Mouse (Mus musculus) small intestine, adult 2 months (tissue): Measurements from ENCODE around the gene Tomm6. TPM values are rescaled to one million over a fixed set of nuclear protein-coding genes. Genes with fewer than 3 reads are reported as not detected.

Experiments used
- H3K27ac ChIP-seq: fragments of 200-500 bp; 2 replicates; pipeline ENCODE4 v1.5.1; 2012; ENCODE audit warnings: low read depth, low read length, control low read depth, inconsistent platforms; ENCODE audit not compliant: insufficient read depth
- H3K27me3 ChIP-seq: fragments of 200-500 bp; 2 replicates; pipeline ENCODE4 v1.6.1; 2012; ENCODE audit warnings: mild to moderate bottlenecking, moderate library complexity, low read length, inconsistent platforms; ENCODE audit not compliant: control insufficient read depth, insufficient read depth
- H3K36me3 ChIP-seq: fragments of 200-500 bp; 2 replicates; pipeline ENCODE4 v1.6.1; 2012; ENCODE audit warnings: mild to moderate bottlenecking, low read length, control low read depth, inconsistent platforms; ENCODE audit not compliant: control insufficient read depth, insufficient read depth
- H3K4me1 ChIP-seq: fragments of 200-500 bp; 2 replicates; pipeline ENCODE4 v1.6.1; 2012; ENCODE audit warnings: low read length, inconsistent platforms, mixed read lengths; ENCODE audit not compliant: control insufficient read depth, insufficient read depth, insufficient read length
- H3K4me3 ChIP-seq: fragments of 200-500 bp; 2 replicates; pipeline ENCODE4 v1.5.1; 2012; ENCODE audit warnings: low read depth, mild to moderate bottlenecking, control low read depth, inconsistent platforms, low read length, moderate library complexity
- CTCF ChIP-seq: fragments of 200-500 bp; IDR thresholded peaks from 2 replicates; pipeline ENCODE4 v1.5.1; 2012; ENCODE audit warnings: low read depth, mild to moderate bottlenecking, control low read depth, inconsistent platforms, low read length, moderate library complexity, mixed read lengths; ENCODE audit not compliant: insufficient replicate concordance, insufficient read length; ENCODE audit errors: extremely low read depth
- POLR2A ChIP-seq: fragments of 200-500 bp; IDR thresholded peaks from 2 replicates; pipeline ENCODE4 v1.6.1; 2012; ENCODE audit warnings: low read depth, mild to moderate bottlenecking, control low read depth, inconsistent platforms, low read length, moderate library complexity
- WGBS: fragments of 180-500 bp; shearing (Covaris S2); methylation state at CpG from one replicate; pipeline ENCODE4 v1.1.7; 2018; 5-methylcytosine and 5-hydroxymethylcytosine counted together
- polyA plus RNA-seq: library from polyadenylated mRNA; depleted of rRNA; stranded (reverse); fragments of >200 nt; gene quantifications from 2 replicates; pipeline ENCODE4 v1.2.3, GENCODE M21; 2012

Gene Tomm6
- polyA plus RNA-seq, 1 experiment = 59.0 TPM

DNA sequence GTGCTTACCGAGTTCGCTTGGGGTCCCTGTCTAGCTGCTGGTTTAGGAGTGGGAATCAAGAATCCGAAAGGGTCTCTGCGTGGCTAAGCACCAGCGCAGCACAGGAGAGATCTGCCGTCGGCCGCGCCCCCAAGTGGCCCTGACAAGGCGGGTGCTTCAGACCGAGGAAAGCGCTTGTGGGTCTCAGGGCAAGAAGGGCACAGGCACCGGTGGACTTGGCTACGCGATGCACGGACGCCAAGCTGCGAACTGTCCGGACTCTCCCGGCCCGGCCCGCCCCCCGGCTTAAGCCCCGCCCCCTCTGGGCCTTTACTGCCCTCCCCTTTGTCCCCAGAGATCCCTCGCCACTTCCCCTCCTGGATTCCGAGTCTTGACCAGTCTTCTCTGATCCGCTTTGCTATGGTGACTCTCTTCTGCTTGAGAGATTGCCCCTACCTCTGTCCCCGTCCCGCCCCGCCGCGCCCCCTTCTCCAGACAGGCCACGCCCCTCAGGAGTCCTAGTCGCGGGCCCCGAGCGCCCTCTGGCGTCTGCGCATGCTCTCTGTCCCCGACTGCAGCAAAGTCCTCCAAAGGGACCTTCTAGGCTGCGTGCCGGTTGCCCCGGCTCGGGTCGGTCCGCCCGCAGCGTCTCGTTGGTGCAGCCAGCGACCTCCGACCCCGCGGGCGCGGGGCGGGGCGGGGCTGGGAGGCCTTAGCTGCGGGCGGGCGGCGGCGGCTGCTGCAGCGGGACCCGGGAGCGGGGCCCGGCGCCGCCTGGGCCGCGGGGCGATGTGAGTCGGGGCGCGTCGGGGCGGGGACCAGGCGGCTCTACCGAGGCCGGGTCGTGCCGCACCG is 6.5 kb upstream of the Tomm6 start, which contains the start of gene Prickle4:
Gene Prickle4 (minus strand): TSS at position 234 of the 834 bp plus-strand sequence.
- H3K36me3 ChIP-seq = peaks cover 2% of the 10 kb centered on the region; the same call in 1 of the 2 replicates
- H3K4me1 ChIP-seq = peaks cover 2% of the 10 kb centered on the region; the same call in 1 of the 2 replicates
- 1% methylated on average over 82 of the region's 82 CpGs for WGBS
- peak within 1 kb of the TSS; percentile 86 for H3K4me3 ChIP-seq
- H3K27me3 ChIP-seq = no peaks in the 10 kb centered on the region
- no peak for TF ChIP-seq POLR2A
- peak; percentile 64 for TF ChIP-seq CTCF
- no peak within 1 kb of the TSS for H3K27ac ChIP-seq

GRCm38 (mm10) chr17:47694442-47694502 is 6.1 kb upstream of the Tomm6 start, which contains the start of gene Gm21981:
Gm21981 (minus strand) TSS chr17:47694455.
- Histone ChIP-seq H3K36me3 (no peaks in the 10 kb centered on the region), H3K27ac (no peak within 1 kb of the TSS), H3K27me3 (no peaks in the 10 kb centered on the region), H3K4me3 (peak within 1 kb of the TSS; percentile 86), H3K4me1 (peaks cover 2% of the 10 kb centered on the region)
- no peak for TF ChIP-seq CTCF
- no peak for TF ChIP-seq POLR2A
- 3% methylated on average over 3 of the region's 3 CpGs for WGBS

- H3K27ac ChIP-seq = no peak overlapping the region
- WGBS = 62% methylated on average over 13 of the region's 13 CpGs
- H3K27me3 ChIP-seq = no peaks in the 10 kb centered on the region
Observed at GRCm38 (mm10) chr17:47693671-47694441, 5.7 kb upstream of the Tomm6 start.

DNA sequence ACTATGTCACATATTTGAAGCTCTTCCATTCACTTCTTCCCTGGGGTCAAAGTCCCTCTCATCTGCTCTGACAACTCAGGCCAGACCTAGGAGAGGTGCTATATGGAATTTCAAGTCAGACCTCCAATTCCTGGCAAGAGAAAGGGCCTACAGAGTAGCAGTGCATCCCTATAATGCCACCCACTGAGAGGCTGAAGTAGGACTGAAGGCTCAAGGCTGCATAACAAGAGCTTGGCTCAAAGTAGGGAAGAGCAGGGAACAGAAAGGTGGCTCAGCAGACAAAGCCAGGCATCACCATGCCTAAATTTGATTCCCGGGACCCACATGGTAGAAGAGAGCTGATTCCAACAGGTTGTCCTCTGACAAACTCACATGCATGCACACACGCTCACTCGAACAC is 3.5 kb upstream of the Tomm6 start:
- WGBS = 98% methylated on average over 3 of the region's 3 CpGs
- no peak overlapping the region for H3K4me3 ChIP-seq
- H3K27me3 ChIP-seq = no peaks in the 10 kb centered on the region
- TF ChIP-seq CTCF (no peak), POLR2A (no peak)
- no peaks in the 10 kb centered on the region for H3K36me3 ChIP-seq
- no peak overlapping the region for H3K27ac ChIP-seq
- peaks cover 7% of the 10 kb centered on the region for H3K4me1 ChIP-seq

More at GRCm38 (mm10) chr17:47693671-47694441, 5.7 kb upstream of the Tomm6 start:
- peaks cover 4% of the 10 kb centered on the region for H3K4me1 ChIP-seq
- H3K4me3 ChIP-seq = peak overlapping the region; percentile 86
- H3K36me3 ChIP-seq = no peaks in the 10 kb centered on the region
- TF ChIP-seq POLR2A = no peak
- TF ChIP-seq CTCF = no peak

GRCm38 (mm10) chr17:47689894-47690293 is 1.7 kb upstream of the Tomm6 start:
- H3K4me1 ChIP-seq = peaks cover 7% of the 10 kb centered on the region
- 80% methylated on average over 8 of the region's 8 CpGs for WGBS

DNA sequence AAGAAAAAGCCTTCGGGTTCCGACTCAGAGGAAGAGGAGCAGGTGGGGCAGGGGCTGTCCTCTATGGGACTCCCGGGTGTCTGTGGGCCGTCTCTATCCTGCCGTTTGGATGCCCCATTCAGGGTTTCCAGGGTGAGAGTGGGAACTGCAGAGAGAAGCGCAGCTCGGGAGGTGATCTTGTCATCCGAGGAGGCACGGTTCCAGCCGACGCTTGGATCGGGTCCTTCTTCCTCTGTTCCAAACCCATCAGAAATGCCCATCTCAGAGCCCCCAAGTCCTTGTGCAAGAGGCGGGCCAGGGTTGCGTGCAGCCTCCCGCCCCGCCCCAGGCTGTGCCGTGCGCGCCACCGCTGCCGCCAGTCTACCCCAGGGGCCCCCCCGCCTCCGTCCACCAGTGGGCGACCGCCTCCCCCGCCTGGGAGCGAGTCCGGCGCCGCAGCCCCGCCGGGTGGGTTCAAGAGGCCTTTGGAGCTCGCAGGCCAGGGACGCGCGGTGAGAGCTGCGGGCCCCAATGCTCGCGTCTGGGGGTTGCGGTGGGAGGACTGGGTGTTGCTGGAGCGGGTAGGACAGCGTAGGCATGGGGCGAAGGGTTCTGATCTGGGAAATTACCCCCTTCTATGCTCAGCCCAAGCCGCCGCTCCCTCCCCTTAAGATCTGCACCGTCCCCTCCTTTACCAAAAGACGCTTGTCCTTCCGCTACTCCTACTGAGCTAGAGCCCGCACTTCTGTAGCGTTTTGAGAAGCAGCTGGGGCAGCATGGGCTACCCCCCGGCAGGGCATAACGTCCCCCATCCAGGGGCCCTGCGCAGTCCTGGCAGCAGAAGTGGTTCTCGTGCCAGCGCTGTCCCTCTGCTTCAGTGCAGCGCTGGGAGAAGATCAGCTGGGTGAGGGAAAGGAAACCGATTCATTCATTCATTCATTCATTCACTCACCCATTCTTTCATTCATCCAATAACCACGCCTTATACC is 706 bp upstream of the Tomm6 start, which contains the start of gene Frs3:
Gene Frs3 (plus strand): TSS at position 423 of the 968 bp plus-strand sequence.
- no peak for TF ChIP-seq POLR2A
- no peak for TF ChIP-seq CTCF
- WGBS = 3% methylated on average over 58 of the region's 58 CpGs
- Histone ChIP-seq H3K4me1 (peaks cover 6% of the 10 kb centered on the region), H3K27me3 (no peaks in the 10 kb centered on the region), H3K4me3 (peak within 1 kb of the TSS; percentile 82), H3K27ac (no peak within 1 kb of the TSS), H3K36me3 (peaks cover 1% of the 10 kb centered on the region; the same call in 1 of the 2 replicates)

More at GRCm38 (mm10) chr17:47689894-47690293, 1.7 kb upstream of the Tomm6 start:
- no peaks in the 10 kb centered on the region for H3K27me3 ChIP-seq
- peaks cover 1% of the 10 kb centered on the region; the same call in 1 of the 2 replicates for H3K36me3 ChIP-seq
- H3K4me3 ChIP-seq = no peak overlapping the region
- TF ChIP-seq CTCF (no peak), POLR2A (no peak)
- H3K27ac ChIP-seq = no peak overlapping the region
